Mouse (Mus musculus): ENCODE data around the gene Supt20. TPM values are rescaled to one million over a fixed set of nuclear protein-coding genes. Genes with fewer than 3 reads are reported as not detected.

The Supt20 gene
- polyA plus RNA-seq, 1 experiment: 45.0 TPM

DNA sequence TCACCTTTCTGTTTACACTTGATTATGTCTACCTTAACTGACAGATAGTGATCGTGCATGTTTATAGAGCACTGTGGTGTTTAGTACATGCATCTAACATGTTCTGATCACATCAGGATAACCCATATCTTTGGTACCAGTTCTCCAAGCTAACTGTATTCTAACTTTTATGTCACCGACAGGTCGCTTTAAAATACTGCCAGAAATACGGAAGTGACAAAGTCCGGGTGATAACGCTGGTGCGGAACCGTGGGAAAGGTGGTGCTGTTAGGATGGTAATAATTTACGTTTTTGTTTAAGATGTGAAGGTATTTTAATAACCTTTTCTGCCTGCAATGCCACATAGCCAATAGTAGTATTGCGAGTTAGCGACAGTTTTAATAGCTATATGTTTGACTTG is 49.4 kb downstream of the Supt20 start:
- no peak overlapping the region for H3K4me3 ChIP-seq (ENCODE audit: insufficient read depth, low read length)
- no peak overlapping the region for H3K27ac ChIP-seq (ENCODE audit: insufficient read depth, low read length)
- no peak for TF ChIP-seq POLR2A (IDR thresholded peaks at IDR 0.05; ENCODE audit: extremely low read depth, insufficient read depth, low read length)
- TF ChIP-seq CTCF (IDR thresholded peaks at IDR 0.05; ENCODE audit: extremely low read depth, insufficient read depth, low read length): no peak
- H3K4me1 ChIP-seq (ENCODE audit: control insufficient read depth, insufficient read depth, low read length): no peaks in the 10 kb centered on the region

GRCm38 (mm10) chr3:54745799-54746198 is 53.2 kb downstream of the Supt20 start:
- Histone ChIP-seq H3K27ac (ENCODE audit: insufficient read depth, low read length) (no peak overlapping the region), H3K4me3 (ENCODE audit: insufficient read depth, low read length) (no peak overlapping the region), H3K4me1 (ENCODE audit: control insufficient read depth, insufficient read depth, low read length) (no peaks in the 10 kb centered on the region)
- TF ChIP-seq POLR2A (IDR thresholded peaks at IDR 0.05; ENCODE audit: extremely low read depth, insufficient read depth, low read length) (no peak), CTCF (IDR thresholded peaks at IDR 0.05; ENCODE audit: extremely low read depth, insufficient read depth, low read length) (peak; percentile 34; the same call in 1 of the 2 replicates)

DNA sequence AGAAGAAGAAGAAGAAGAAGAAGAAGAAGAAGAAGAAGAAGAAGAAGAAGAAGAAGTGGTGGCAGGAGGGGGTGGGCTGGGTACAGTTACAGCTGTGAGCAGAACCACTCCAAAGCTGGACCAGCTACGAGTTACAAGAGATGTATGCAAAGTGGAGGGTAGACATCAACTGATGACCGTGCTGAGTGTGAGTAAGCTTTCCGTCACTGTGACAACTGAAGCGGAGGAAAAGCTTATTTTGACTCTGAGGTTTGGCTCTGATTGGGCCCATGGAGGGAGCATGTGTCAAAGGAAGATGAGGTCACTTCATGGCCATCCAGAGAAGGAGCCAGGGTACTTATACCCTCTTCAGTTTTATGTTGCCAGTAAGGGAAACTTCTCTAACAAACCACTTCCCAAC is 60.8 kb downstream of the Supt20 start:
- no peak overlapping the region for H3K27ac ChIP-seq (ENCODE audit: insufficient read depth, low read length)
- H3K4me1 ChIP-seq (ENCODE audit: control insufficient read depth, insufficient read depth, low read length): no peaks in the 10 kb centered on the region
- H3K4me3 ChIP-seq (ENCODE audit: insufficient read depth, low read length): no peak overlapping the region
- no peak for TF ChIP-seq POLR2A (IDR thresholded peaks at IDR 0.05; ENCODE audit: extremely low read depth, insufficient read depth, low read length)
- no peak for TF ChIP-seq CTCF (IDR thresholded peaks at IDR 0.05; ENCODE audit: extremely low read depth, insufficient read depth, low read length)

DNA sequence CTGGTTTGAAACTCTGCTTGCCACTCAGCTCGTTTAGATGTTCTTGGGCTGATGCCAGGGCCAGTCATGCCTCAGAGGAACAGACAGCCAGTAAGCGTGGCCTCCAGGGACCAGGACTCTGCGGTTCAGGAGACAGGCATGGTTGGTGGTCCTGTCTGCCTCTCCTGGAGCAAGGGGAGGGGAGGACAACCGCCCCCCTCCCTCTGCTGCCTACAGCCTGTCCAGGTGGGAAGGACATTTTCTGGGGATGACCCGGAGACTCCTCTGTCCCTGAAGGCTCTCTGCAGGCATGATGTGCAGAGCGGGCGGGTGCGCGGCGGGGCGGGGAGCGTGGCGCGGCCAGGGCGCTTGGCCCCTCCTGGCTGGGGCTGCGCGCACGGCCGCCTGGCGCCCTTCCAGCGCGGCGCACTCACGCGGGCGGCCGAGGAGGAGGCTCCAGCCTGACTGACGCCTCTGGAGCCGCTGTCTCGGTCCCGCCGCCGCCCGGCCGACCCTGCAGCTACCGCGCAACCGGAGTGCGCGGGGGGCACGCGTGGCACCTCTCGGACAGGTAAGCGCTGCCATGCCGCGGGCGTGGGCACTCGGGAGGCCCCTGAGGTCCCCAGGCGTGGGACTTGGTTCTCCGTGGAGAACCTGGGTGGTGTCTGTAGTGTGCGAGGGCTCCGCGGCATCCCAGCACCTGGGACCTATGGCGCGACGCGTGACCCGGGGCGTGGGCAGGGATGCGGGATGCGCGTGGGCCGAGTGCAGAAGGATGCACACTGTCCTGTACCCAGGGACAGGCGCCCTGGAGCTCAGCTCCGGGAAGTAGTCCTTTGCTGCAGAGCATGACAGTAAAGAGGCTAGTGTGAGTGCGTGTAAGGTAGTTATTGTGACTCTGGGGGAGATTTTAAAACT is 62.8 kb downstream of the Supt20 start, which contains the start of gene Smad9:
TSS of gene Smad9 (plus strand) at position 438 of the 897 bp plus-strand sequence.
- Histone ChIP-seq H3K4me3 (ENCODE audit: insufficient read depth, low read length) (peak within 1 kb of the TSS; percentile 52), H3K4me1 (ENCODE audit: control insufficient read depth, insufficient read depth, low read length) (no peaks in the 10 kb centered on the region), H3K27ac (ENCODE audit: insufficient read depth, low read length) (peak within 1 kb of the TSS; percentile 61)
- TF ChIP-seq CTCF (IDR thresholded peaks at IDR 0.05; ENCODE audit: extremely low read depth, insufficient read depth, low read length): no peak
- TF ChIP-seq POLR2A (IDR thresholded peaks at IDR 0.05; ENCODE audit: extremely low read depth, insufficient read depth, low read length): no peak

DNA sequence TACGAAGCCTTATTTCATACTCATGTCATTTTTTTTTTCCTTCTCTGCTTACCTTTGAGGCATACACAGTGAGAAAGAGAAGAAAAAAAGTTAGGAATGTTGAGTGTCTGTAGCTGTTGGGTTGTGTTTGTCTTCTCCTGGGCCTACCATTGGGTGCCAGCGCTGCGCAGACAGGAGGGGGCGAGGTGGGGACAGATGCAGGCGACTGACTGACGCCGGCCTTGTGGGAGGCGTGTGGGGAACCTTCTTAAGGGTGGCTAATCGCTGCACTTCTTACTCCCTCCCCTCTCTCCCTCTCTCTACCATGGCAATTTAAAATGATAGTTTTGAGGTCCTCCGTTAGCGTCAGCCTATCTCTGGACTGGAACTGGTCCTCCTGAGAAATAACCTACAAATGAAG is 63.5 kb downstream of the Supt20 start:
- Histone ChIP-seq H3K4me1 (ENCODE audit: control insufficient read depth, insufficient read depth, low read length) (no peaks in the 10 kb centered on the region), H3K4me3 (ENCODE audit: insufficient read depth, low read length) (peak overlapping the region; percentile 52), H3K27ac (ENCODE audit: insufficient read depth, low read length) (no peak overlapping the region)
- 0 out of 2 replicates have a peak, but pooled peaks have one; percentile 21 for TF ChIP-seq POLR2A (IDR thresholded peaks at IDR 0.05; ENCODE audit: extremely low read depth, insufficient read depth, low read length)
- TF ChIP-seq CTCF (IDR thresholded peaks at IDR 0.05; ENCODE audit: extremely low read depth, insufficient read depth, low read length): no peak

- no peak for TF ChIP-seq CTCF (IDR thresholded peaks at IDR 0.05; ENCODE audit: extremely low read depth, insufficient read depth, low read length)
- TF ChIP-seq POLR2A (IDR thresholded peaks at IDR 0.05; ENCODE audit: extremely low read depth, insufficient read depth, low read length): no peak
- Histone ChIP-seq H3K27ac (ENCODE audit: insufficient read depth, low read length) (no peak overlapping the region), H3K4me1 (ENCODE audit: control insufficient read depth, insufficient read depth, low read length) (no peaks in the 10 kb centered on the region), H3K4me3 (ENCODE audit: insufficient read depth, low read length) (no peak overlapping the region)
These were observed 64.8 kb downstream of the Supt20 start for GRCm38 (mm10) chr3:54757446-54757845.

DNA sequence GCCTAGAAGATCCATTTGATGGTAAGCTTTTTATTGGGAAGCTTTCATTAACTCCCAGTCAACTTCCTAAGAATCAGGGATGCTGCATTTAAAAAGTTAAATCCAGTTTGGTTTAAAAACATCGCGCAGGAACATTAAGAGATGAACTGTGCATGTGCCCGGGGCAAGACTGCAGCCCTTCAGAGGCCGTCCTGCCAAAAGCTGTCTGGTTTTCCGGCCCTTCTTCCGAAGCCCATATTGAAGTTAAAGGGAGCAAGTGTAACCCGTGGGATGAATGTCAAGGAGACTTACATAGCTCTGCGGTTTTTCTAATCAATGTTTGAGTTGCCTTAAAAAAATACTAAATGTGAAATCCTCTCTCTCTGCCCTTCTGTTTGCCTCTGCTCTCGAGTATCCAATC is 66.6 kb downstream of the Supt20 start:
- no peaks in the 10 kb centered on the region for H3K4me1 ChIP-seq (ENCODE audit: control insufficient read depth, insufficient read depth, low read length)
- TF ChIP-seq CTCF (IDR thresholded peaks at IDR 0.05; ENCODE audit: extremely low read depth, insufficient read depth, low read length) (no peak), POLR2A (IDR thresholded peaks at IDR 0.05; ENCODE audit: extremely low read depth, insufficient read depth, low read length) (no peak)

GRCm38 (mm10) chr3:54760321-54761115 is 67.9 kb downstream of the Supt20 start:
- Histone ChIP-seq H3K27ac (ENCODE audit: insufficient read depth, low read length) (no peak overlapping the region), H3K4me3 (ENCODE audit: insufficient read depth, low read length) (no peak overlapping the region), H3K4me1 (ENCODE audit: control insufficient read depth, insufficient read depth, low read length) (no peaks in the 10 kb centered on the region)
- TF ChIP-seq CTCF (IDR thresholded peaks at IDR 0.05; ENCODE audit: extremely low read depth, insufficient read depth, low read length): no peak
- no peak for TF ChIP-seq POLR2A (IDR thresholded peaks at IDR 0.05; ENCODE audit: extremely low read depth, insufficient read depth, low read length)

More for the DNA sequence above, 66.6 kb downstream of the Supt20 start:
- Histone ChIP-seq H3K27ac (ENCODE audit: insufficient read depth, low read length) (no peak overlapping the region), H3K4me3 (ENCODE audit: insufficient read depth, low read length) (no peak overlapping the region)

DNA sequence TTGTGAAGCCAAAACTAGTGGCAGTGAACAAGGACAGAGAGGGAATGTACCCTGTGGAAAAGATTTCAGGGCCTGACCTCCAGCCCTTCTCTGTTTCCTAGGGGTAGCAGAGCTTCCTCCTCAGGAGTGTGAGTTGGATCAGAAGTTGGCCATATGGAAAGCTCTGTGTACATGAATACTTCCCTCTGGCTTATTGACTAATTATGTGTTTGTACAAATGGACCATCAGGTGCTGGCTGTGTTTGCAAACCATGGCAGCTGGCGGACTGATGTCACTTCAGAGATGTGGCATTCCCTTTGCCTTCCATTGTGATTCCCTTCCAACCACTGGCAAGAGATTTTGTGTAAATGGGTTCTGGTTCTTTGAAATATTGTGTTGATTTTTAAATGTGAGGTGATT is 68.7 kb downstream of the Supt20 start:
- TF ChIP-seq CTCF (IDR thresholded peaks at IDR 0.05; ENCODE audit: extremely low read depth, insufficient read depth, low read length) (no peak), POLR2A (IDR thresholded peaks at IDR 0.05; ENCODE audit: extremely low read depth, insufficient read depth, low read length) (no peak)
- Histone ChIP-seq H3K4me1 (ENCODE audit: control insufficient read depth, insufficient read depth, low read length) (no peaks in the 10 kb centered on the region), H3K4me3 (ENCODE audit: insufficient read depth, low read length) (no peak overlapping the region), H3K27ac (ENCODE audit: insufficient read depth, low read length) (no peak overlapping the region)
